Comparison of ENCODE assay signal across 23 mouse cellular contexts in genomic region chr2:156901344-156901743, GRCm38 (mm10). TPM values are rescaled to one million over a fixed set of nuclear protein-coding genes. Genes with fewer than 3 reads are reported as not detected.
A peak's percentile ranks its signal among the peaks of the same experiment; 100 is the strongest.
DNase-seq lines count a peak whose midpoint lies in the region; ATAC-seq and TF ChIP-seq lines count a peak whose summit lies in the region.
"Had no signal": no experiment of that assay in that cellular context is flagged by ENCODE, and none has a peak within 500 bp of the region (broad histone marks: within the 10 kb centered on the region; RNA-seq: fewer than 3 reads in every experiment).

No protein-coding gene starts in this region.

- 74% methylated on average over 2 of the region's 2 CpGs for WGBS in midbrain, embryonic 16.5 days

- H3K9ac ChIP-seq in midbrain, embryonic 16.5 days (ENCODE audit: low read depth, low read length), result no peak overlapping the region

- TF ChIP-seq CTCF in G1E (IDR thresholded peaks at IDR 0.05; ENCODE audit: low read depth, low read length), result no peak

- no peaks in the 10 kb centered on the region for H3K27me3 ChIP-seq in G1E (ENCODE audit: insufficient read depth, low read length)
- H3K27me3 ChIP-seq in midbrain, embryonic 16.5 days (ENCODE audit: control insufficient read depth, insufficient read depth, low read depth, low read length), result no peaks in the 10 kb centered on the region
- H3K27me3 ChIP-seq: CH12.LX, Patski had no signal

- H3K9me3 ChIP-seq in G1E (replicated peaks), result no peaks in the 10 kb centered on the region
- H3K9me3 ChIP-seq in midbrain, embryonic 16.5 days (replicated peaks; ENCODE audit: control insufficient read depth, low read length, poor library complexity, severe bottlenecking), result no peaks in the 10 kb centered on the region

- peaks cover 23% of the 10 kb centered on the region for H3K4me1 ChIP-seq in G1E (ENCODE audit: insufficient read depth, low read depth, low read length)
- H3K4me1 ChIP-seq in midbrain, embryonic 16.5 days (ENCODE audit: control insufficient read depth, insufficient read depth, low read length), result no peaks in the 10 kb centered on the region

- no peak overlapping the region for H3K4me2 ChIP-seq in midbrain, embryonic 16.5 days (ENCODE audit: low read length)

- ATAC-seq in G1E (ENCODE audit: extremely low read depth, insufficient number of reproducible peaks, low FRiP score, poor library complexity, severe bottlenecking), result no peak
- ATAC-seq in midbrain, embryonic 16.5 days, result no peak
- ATAC-seq: activated CD4-positive, CD25-positive, alpha-beta regulatory T cell, adult 4 months; CD4-positive, CD25-positive, alpha-beta regulatory T cell, adult 4 months; Patski had no signal

- no peak overlapping the region for H3K27ac ChIP-seq in midbrain, embryonic 16.5 days (ENCODE audit: low read length)

- peaks cover 2% of the 10 kb centered on the region for H3K36me3 ChIP-seq in G1E (replicated peaks)
- H3K36me3 ChIP-seq in midbrain, embryonic 16.5 days (ENCODE audit: control insufficient read depth, insufficient read depth, low read length), result no peaks in the 10 kb centered on the region

- DNase-seq in cerebellum, postnatal 10 days, result peak; percentile 56 to 64
- no peak for DNase-seq in cerebellum, adult 11-12 months
- peak; percentile 1 for DNase-seq in ES-CJ7 (ENCODE audit: low read depth, low spot score)
- DNase-seq in G1E (ENCODE audit: low spot score), result peak; percentile 0
- DNase-seq in layer of hippocampus, postnatal 36 days, result no peak
- DNase-seq: adrenal gland, adult 2 months; adrenal gland, adult 8-10 months; adrenal gland, postnatal 10 days; adrenal gland, postnatal 14 days; adrenal gland, postnatal 25 days; adrenal gland, postnatal 36 days; B cell, adult 2 months; cerebellum, adult 11 months; cerebellum, adult 18-20 months; cerebellum, adult 2 months; cerebellum, adult 8-10 months; cerebellum, adult 9-10 months had no signal

- no peak overlapping the region for H3K4me3 ChIP-seq in G1E (ENCODE audit: low read depth, low read length)
- no peak overlapping the region for H3K4me3 ChIP-seq in midbrain, embryonic 16.5 days (ENCODE audit: low read depth, low read length)

RNA-seq across cellular contexts. Expression of gene Sla2, which starts 14.4 kb away (rescaled TPM):
- total RNA-seq in G1E (2014; fragmentation: Nextera tagmentation) (0.83 TPM in 1 of 2 replicates, not detected in the other), G1E (2017) (0.98 and 1.0 TPM in 2 replicates)
- 0.62 and 0.83 TPM in 2 replicates for polyA plus RNA-seq in G1E (2012)
- total RNA-seq in layer of hippocampus, postnatal 36 days (2021), result under 1 TPM; 0.25 to 0.50 TPM
- 0.20 TPM in 1 of 2 replicates, not detected in the other for polyA plus RNA-seq in midbrain, embryonic 16.5 days (2015; fragmentation: Nextera tagmentation; extraction: Ambion mirVana)
- total RNA-seq: adrenal gland, adult 2 months; adrenal gland, postnatal 25 days; adrenal gland, postnatal 36 days; adrenal gland, postnatal 4 days had no signal

RNA-seq across cellular contexts. Expression of gene Rab5if, which starts 38.4 kb away (rescaled TPM):
- total RNA-seq in G1E (2014; fragmentation: Nextera tagmentation) (97.3 and 108 TPM in 2 replicates), G1E (2017) (210 and 302 TPM in 2 replicates)
- 103 and 173 TPM in 2 replicates for polyA plus RNA-seq in G1E (2012)
- total RNA-seq in layer of hippocampus, postnatal 36 days (2021), result 100 to 1,000 TPM; 103 to 108 TPM
- polyA plus RNA-seq in midbrain, embryonic 16.5 days (2015; fragmentation: Nextera tagmentation; extraction: Ambion mirVana), result 139 and 147 TPM in 2 replicates

RNA-seq across cellular contexts. Expression of gene 4930518I15Rik, which starts 43.6 kb away (rescaled TPM):
- 4.2 and 6.8 TPM in 2 replicates for total RNA-seq in G1E (2014; fragmentation: Nextera tagmentation)
- total RNA-seq in G1E (2017), result 1.6 and 1.9 TPM in 2 replicates
- 0.09 TPM in 2 replicates for polyA plus RNA-seq in G1E (2012)
- total RNA-seq in layer of hippocampus, postnatal 36 days (2021), result 1 to 10 TPM; 3.4 TPM
- polyA plus RNA-seq in midbrain, embryonic 16.5 days (2015; fragmentation: Nextera tagmentation; extraction: Ambion mirVana), result 9.2 and 10.2 TPM in 2 replicates

Comparison
In these comparisons a context has a peak if more than half of its experiments do, and no peak if none do; other contexts are left out.
1. DNase-seq: peak in cerebellum, postnatal 10 days (2 of 2), ES-CJ7 (single experiment) and G1E (single experiment); none in cerebellum, adult 11-12 months (single experiment) and layer of hippocampus, postnatal 36 days (0 of 2).